Mouse (Mus musculus): ENCODE data around the gene Atpaf2. TPM values are rescaled to one million over a fixed set of nuclear protein-coding genes. Genes with fewer than 3 reads are reported as not detected.

Gene Atpaf2
- polyA plus RNA-seq (2014; fragmentation: Illumina TruSeq; extraction: RNeasy Lipid Tissue Mini Kit (QIAGEN cat#74804)), result 5.3 TPM

GRCm38 (mm10) chr11:60417717-60418472, at the start of gene Atpaf2:
Atpaf2 (minus strand) TSS chr11:60418457.

GRCm38 (mm10) chr11:60454080-60454744, 36.0 kb upstream of the Atpaf2 start, which contains the start of gene Drg2:
Drg2 (plus strand) TSS chr11:60454591.

GRCm38 (mm10) chr11:60416963-60417716, 1.1 kb downstream of the Atpaf2 start, which contains the start of gene Gid4:
Gid4 (plus strand) TSS chr11:60417145.

GRCm38 (mm10) chr11:60352559-60353411, 65.5 kb downstream of the Atpaf2 start, which contains the start of the genes Tom1l2 and Drc3:
Tom1l2 (minus strand) TSS chr11:60352905.
Drc3 (plus strand) TSS chr11:60353329.

Other genes with a start within 250 kb of the Atpaf2 start
- 0.54 TPM for gene Srebf1, start 195.9 kb downstream of the Atpaf2 start, polyA plus RNA-seq (2014; fragmentation: Illumina TruSeq; extraction: RNeasy Lipid Tissue Mini Kit (QIAGEN cat#74804))
- 12.0 TPM for gene Tom1l2, start 65.6 kb downstream of the Atpaf2 start, polyA plus RNA-seq (2014; fragmentation: Illumina TruSeq; extraction: RNeasy Lipid Tissue Mini Kit (QIAGEN cat#74804))
- gene Drc3, start 65.1 kb downstream of the Atpaf2 start, polyA plus RNA-seq (2014; fragmentation: Illumina TruSeq; extraction: RNeasy Lipid Tissue Mini Kit (QIAGEN cat#74804)), result 4.6 TPM
- gene Gid4, start 1.3 kb downstream of the Atpaf2 start, polyA plus RNA-seq (2014; fragmentation: Illumina TruSeq; extraction: RNeasy Lipid Tissue Mini Kit (QIAGEN cat#74804)), result 64.2 TPM
- gene Drg2, start 36.1 kb upstream of the Atpaf2 start, polyA plus RNA-seq (2014; fragmentation: Illumina TruSeq; extraction: RNeasy Lipid Tissue Mini Kit (QIAGEN cat#74804)), result 24.6 TPM
- not detected for gene Myo15, start 50.9 kb upstream of the Atpaf2 start, polyA plus RNA-seq (2014; fragmentation: Illumina TruSeq; extraction: RNeasy Lipid Tissue Mini Kit (QIAGEN cat#74804))
- gene Alkbh5, start 117.9 kb upstream of the Atpaf2 start, polyA plus RNA-seq (2014; fragmentation: Illumina TruSeq; extraction: RNeasy Lipid Tissue Mini Kit (QIAGEN cat#74804)), result 70.5 TPM